Mouse (Mus musculus) heart, postnatal 10 days (tissue): ENCODE results near the gene Cd274. TPM values are rescaled to one million over a fixed set of nuclear protein-coding genes. Genes with fewer than 3 reads are reported as not detected.
"Not testable (repeated sequence)": the region's sequence is repeated elsewhere in the genome, so short reads cannot be mapped to it uniquely, and the experiment has no call there.

ENCODE experiments used
- DNase-seq, 2 experiments: peaks; one replicate each; pipeline ENCODE4 v3.0.0; 2021
- intact Hi-C: fragments of 180-260 bp; cut with DNase I; formaldehyde crosslinking; loops from one replicate; pipeline ENCODE4 v1.15.1; 2025
- total RNA-seq, 2 experiments: library from RNA; stranded (reverse); gene quantifications; 2 replicates each; pipeline ENCODE4 v1.2.3; 2021

The Cd274 gene
- total RNA-seq, 2 experiments from 2014 or later = 1.7 to 2.0 TPM

- no peak for DNase-seq
- intact Hi-C loops = no loop called here
Observed at GRCm38 (mm10) chr19:29385822-29386221, 18.6 kb downstream of the Cd274 start.

GRCm38 (mm10) chr19:29388818-29389217 lies 21.6 kb downstream of the Cd274 start:
- intact Hi-C loops = no loop called here
- DNase-seq = no peak

- intact Hi-C loops = no loop called here
Observed at GRCm38 (mm10) chr19:29390483-29390882, 23.2 kb downstream of the Cd274 start.

GRCm38 (mm10) chr19:29391279-29391678 lies 24.0 kb downstream of the Cd274 start:
- intact Hi-C loops = no loop called here
- no peak for DNase-seq

More at GRCm38 (mm10) chr19:29390483-29390882, 23.2 kb downstream of the Cd274 start:
- DNase-seq = no peak

- intact Hi-C loops = no loop called here
- no peak for DNase-seq
Observed at GRCm38 (mm10) chr19:29393333-29393732, 26.1 kb downstream of the Cd274 start.

- intact Hi-C loops = no loop called here
- no peak for DNase-seq
Observed at GRCm38 (mm10) chr19:29394721-29395120, 27.5 kb downstream of the Cd274 start.

GRCm38 (mm10) chr19:29396353-29396752 lies 29.1 kb downstream of the Cd274 start:
- no peak for DNase-seq
- intact Hi-C loops = no loop called here

GRCm38 (mm10) chr19:29399786-29400185 lies 32.5 kb downstream of the Cd274 start:
- intact Hi-C loops = no loop called here
- no peak for DNase-seq

GRCm38 (mm10) chr19:29400466-29400865 lies 33.2 kb downstream of the Cd274 start:
- DNase-seq = no peak

GRCm38 (mm10) chr19:29402621-29403020 lies 35.4 kb downstream of the Cd274 start:
- DNase-seq = no peak
- intact Hi-C loops = no loop called here

More at GRCm38 (mm10) chr19:29400466-29400865, 33.2 kb downstream of the Cd274 start:
- intact Hi-C loops = no loop called here

- DNase-seq = no peak
Observed at GRCm38 (mm10) chr19:29403251-29403650, 36.0 kb downstream of the Cd274 start.

GRCm38 (mm10) chr19:29405388-29405787 lies 38.1 kb downstream of the Cd274 start:
- no peak for DNase-seq
- intact Hi-C loops = no loop called here

More at GRCm38 (mm10) chr19:29403251-29403650, 36.0 kb downstream of the Cd274 start:
- intact Hi-C loops = no loop called here

- intact Hi-C loops = no loop called here
- DNase-seq = no peak
Observed at GRCm38 (mm10) chr19:29406042-29407017, 39.1 kb downstream of the Cd274 start.

- intact Hi-C loops = no loop called here
- no peak for DNase-seq
Observed at GRCm38 (mm10) chr19:29410619-29411018, 43.4 kb downstream of the Cd274 start, which contains the start of gene Pdcd1lg2. Pdcd1lg2 (plus strand) TSS chr19:29410919.

GRCm38 (mm10) chr19:29412476-29413420 lies 45.5 kb downstream of the Cd274 start:
- intact Hi-C loops = no loop called here
- DNase-seq = peak; percentile 57 to 64

GRCm38 (mm10) chr19:29414513-29414912 lies 47.3 kb downstream of the Cd274 start:
- DNase-seq = no peak
- intact Hi-C loops = no loop called here

- intact Hi-C loops, DNase-seq: not testable (repeated sequence)
Observed at GRCm38 (mm10) chr19:29414917-29415316, 47.7 kb downstream of the Cd274 start.

- intact Hi-C loops = no loop called here
- DNase-seq = no peak
Observed at GRCm38 (mm10) chr19:29416393-29416902, 49.2 kb downstream of the Cd274 start.

GRCm38 (mm10) chr19:29417188-29417587 lies 49.9 kb downstream of the Cd274 start:
- DNase-seq = no peak
- intact Hi-C loops = no loop called here

GRCm38 (mm10) chr19:29417894-29418293 lies 50.6 kb downstream of the Cd274 start:
- intact Hi-C loops = no loop called here
- DNase-seq = no peak

- intact Hi-C loops = no loop called here
Observed at GRCm38 (mm10) chr19:29418661-29419115, 51.4 kb downstream of the Cd274 start.

More at GRCm38 (mm10) chr19:29418661-29419115, 51.4 kb downstream of the Cd274 start:
- peak; percentile 43 to 46 for DNase-seq
